Mouse (Mus musculus) mesoderm, embryonic 11.5 days (tissue): ENCODE measurements at regions not wholly inside any gene's neighbourhood (a gene's known extent, or its start where the extent isn't known, plus 50 kb on each side); places are given as distances from the start of the nearest gene placed in this dataset.

ENCODE experiments used
- DNase-seq: peaks from one replicate; pipeline ENCODE4 v3.0.0-alpha.2; 2012; ENCODE audit warnings: low read depth, low spot score

DNA sequence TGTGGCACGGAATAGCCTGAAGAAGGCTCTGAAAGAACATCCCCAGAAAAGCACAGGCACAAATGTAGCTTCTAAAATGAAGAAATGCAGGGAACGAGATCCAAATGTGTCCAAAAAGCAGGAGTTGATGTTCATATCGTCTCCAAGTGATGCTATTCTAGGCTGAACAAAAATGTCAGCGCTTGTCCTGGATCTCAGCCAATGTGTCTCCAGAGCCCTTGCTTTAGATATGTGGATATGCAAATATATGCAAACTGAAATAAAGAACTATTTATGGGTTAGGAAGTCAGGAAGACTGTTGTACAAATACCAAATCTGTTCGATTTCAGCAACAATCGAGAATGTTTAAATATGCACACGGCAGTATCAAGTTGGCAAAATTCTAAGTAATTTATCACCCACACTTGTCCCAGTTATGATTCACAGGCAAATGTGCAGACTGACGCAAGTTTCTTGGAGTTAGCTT lies 320.4 kb downstream of the Synb start:
- no peak for DNase-seq

DNA sequence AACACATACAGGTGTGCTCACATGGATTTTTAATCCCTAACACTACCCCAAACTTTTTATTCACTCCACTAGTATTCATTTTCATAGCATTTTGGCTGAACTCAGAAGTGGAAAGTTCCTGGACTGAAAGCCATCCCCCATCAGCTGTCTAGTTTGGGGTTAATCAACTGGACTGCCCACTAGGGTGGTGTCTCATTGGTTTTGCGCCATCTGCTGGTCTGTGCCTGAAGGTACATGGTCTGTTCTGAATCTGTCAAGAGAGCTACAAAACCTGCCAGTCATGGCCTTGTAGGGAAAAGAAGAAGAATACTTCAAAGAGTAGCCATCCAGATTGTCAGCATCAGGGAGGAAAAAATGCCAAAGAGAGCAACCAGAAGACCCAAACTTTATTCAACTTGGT lies 327.3 kb downstream of the Synb start:
- peak; percentile 66 for DNase-seq

DNA sequence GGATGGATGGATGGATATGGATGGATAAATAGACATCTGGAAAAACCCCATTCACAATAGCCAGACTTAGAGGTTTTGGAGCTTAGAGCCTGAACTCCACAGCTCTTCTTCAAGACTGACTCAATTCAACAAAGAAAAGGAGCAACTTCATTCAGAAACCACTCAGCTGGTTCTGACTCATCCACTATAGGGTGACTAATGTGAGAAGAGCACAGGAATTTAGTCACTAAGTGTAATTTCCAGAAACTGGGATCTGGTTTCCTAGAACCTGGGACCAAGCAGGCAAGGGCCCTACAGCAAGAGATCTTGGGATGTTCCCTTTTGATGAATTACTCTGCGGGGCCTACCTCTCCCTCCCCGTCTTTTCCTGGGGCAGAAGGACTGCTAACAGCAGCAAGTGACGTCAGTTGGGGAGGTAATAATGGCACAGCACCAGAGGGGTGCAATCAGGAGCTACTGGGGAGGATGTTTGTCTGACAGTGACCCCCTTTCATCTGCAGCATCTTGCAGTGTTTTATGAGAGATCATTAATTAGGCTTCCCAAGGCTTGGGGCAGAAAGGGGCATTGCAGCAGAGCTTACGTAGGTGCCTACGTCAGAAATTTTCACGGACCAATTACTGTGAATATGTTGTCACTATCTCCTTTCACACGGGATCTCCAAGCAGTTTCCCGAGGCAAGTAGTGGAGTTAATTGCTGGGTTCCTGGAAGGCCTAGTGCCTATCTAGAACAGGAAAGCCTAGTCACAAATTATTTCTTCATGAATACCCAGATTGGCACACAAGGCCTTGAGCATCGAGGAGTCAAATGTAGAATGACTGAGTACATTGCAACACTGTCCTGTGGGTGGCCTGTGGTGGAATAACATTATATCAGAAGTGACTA lies 339.3 kb downstream of the Synb start:
- DNase-seq, result no peak

- DNase-seq, result no peak
Observed at GRCm38 (mm10) chr14:68945906-68946305, 348.2 kb downstream of the Synb start.

DNA sequence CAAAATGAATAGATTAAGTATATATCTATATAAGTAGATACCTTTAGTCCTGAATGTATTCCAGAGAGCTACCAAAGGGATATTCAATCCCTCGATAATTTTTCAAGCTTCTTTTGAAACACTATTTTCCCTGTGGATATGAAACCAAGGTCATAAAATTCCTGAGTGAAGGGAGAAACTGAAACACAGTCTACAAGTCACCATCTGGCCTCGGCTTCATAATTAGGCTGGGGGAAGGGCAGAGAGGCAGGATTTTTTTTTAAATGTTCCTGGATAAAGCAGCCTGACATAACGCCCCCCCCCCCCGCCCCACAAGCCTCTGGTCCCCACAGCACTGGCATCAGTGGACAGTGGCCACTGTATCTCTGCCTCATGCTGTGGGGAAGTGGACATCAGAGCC lies 348.7 kb downstream of the Synb start:
- no peak for DNase-seq

GRCm38 (mm10) chr14:68941759-68942158 lies 352.3 kb downstream of the Synb start:
- no peak for DNase-seq

DNA sequence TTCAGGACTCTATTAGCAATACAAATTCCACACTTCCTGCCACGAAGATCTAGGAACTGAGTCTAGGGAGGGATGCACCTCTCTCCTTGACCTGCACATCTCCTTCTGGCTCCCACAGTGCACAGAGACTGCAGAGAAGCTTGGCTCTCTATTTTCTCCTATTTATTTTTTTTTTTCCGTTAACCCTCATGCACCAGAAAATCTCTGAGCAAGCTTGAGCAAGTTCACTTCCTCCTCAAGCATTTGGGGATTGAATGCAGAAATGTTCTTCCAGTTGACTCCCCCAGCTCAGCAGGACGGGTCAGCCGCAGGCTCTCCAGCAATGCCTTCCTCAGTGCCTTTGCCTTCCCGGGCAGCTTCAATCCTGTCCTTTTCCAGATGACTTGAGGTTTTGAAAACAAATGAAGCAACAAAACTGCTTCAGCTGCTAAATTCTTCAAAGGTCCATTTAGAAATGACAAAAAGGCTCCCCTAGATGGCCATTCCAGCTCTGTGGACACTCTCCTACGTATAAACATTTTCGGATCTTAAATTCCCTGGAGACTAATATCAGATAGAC lies 352.9 kb downstream of the Synb start:
- DNase-seq, result no peak

DNA sequence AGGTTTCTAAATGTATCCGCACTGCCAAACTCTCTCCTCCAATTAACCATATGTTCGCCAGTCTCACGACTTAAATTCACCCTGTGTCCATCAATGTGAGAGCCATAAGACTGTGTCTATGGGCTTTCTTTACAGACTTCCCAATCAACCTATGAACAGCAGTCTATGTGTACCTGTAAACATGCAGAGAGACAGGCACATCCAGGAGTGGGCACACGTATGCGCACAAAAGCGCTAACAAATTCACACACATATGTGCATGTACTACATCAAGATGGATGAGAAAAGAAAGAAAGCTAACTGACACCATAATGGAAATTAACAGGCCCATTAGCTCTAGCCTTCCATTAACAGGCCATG lies 358.8 kb downstream of the Synb start:
- DNase-seq, result no peak

DNA sequence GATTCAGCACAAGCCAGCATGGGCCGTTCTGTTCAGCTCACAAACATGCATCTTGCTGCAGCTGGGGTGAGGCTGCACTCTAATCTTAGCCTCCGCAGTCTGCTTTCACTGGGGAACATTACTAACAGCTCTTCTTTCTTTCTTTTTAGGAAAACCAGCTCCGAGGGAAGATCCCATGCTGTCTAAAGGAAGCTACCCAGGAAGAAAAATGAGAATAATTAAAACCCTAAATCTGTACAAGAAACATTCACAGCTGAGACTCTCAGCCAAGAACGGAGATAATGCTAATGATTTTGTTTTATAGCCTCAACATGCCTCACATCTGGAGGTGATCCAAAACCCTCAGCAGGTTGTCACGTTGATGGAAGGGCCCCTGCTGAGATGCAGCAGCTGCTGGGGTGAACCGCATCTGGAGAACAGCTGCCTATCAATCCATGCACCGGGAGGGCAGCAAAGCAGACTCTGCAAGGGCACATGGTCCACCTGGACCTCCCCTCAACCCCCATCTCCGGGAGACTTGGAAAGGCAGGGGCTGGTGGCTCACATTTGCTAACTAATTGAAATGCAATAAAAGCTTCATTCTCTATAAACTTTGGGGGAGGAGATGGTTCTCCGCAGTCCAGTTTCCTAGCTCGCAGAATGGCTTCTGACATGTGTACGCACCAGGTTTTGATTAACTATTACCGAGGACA lies 359.3 kb downstream of the Synb start:
- DNase-seq, result peak; percentile 89

- peak; percentile 61 for DNase-seq
Observed at GRCm38 (mm10) chr14:68927814-68928213, 366.3 kb downstream of the Synb start.

DNA sequence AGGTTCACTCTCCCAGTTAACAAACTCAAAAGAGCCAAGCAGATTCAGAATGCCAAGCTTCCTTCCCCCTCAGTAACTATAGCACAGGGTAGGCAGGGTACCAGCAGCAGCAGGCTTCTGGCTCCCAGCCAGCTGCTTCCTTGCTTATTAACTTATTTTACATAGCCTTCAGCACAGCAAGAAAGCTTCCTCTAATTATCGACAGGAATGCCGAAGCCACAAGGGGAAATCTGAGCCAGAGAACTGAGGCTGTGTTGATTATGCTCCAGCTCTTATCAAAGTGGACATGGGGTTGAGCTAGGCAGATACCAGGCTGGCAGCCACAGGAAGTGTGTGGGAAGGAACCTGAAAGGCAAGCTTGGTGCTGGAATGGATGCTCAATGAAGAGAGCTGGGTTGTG lies 371.0 kb downstream of the Synb start:
- DNase-seq, result no peak

- no peak for DNase-seq
Observed at GRCm38 (mm10) chr14:68922035-68922434, 372.1 kb downstream of the Synb start.

DNA sequence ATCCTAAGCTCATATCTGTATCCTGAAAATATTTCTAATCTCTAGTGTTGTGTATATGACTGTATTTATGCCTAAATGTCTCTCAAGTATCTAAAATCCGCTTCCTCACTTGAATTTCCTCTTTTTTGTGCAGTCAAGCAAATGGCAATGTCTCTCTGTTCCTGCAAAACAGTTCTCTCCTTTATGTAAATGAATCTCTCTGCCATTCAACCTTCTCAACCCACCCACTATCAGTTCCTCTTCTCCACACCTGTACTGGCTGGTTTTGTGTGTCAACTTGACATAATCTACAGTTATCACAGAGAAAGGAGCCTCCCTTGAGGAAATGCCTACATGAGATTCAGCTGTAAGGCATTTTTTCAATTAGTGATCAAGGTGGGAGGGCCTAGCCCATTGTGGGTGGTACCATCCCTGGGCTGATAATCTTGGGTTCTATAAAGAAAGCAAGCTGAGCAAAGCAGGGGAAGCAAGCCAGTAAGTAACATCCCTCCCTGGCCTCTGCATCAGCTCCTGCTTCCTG lies 375.5 kb downstream of the Synb start:
- no peak for DNase-seq

DNA sequence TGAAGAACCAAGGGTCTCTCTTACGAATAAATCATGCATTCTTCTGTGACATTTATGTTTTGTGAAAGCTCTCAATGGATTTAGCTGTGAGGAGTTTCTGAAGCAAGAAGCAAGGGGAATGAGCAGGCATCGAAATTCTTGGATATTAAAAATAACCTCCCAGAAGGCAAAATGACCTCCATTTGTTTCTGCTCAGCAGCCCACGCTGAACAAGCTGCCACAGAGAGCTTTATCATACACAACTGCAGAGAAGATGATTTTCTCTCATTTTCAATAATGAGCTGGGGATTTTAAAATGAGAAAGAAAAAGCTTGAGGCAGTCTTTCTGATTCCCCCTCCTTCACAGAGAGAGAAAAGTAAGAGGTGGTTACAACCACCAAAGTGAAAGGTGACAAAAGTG lies 394.2 kb downstream of the Synb start:
- DNase-seq, result no peak

DNA sequence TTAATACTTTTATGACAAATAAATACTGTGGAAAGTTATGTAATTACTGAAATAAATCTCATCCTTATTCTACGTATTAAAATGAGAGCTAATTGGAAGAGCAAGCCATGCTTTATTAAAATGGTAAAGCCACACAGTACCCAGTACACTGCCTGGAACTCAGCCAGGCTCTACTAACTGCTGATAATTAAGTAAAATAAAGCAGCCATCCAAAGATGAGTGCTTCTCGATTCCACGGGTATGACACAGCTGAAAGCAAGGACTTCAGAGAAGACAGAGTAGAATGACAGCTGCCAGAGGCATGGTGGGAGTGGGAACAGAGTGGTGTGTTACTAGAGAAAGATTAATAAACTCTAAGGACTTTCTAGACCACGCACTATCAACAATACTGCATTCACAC lies 416.9 kb downstream of the Synb start:
- DNase-seq, result no peak

DNA sequence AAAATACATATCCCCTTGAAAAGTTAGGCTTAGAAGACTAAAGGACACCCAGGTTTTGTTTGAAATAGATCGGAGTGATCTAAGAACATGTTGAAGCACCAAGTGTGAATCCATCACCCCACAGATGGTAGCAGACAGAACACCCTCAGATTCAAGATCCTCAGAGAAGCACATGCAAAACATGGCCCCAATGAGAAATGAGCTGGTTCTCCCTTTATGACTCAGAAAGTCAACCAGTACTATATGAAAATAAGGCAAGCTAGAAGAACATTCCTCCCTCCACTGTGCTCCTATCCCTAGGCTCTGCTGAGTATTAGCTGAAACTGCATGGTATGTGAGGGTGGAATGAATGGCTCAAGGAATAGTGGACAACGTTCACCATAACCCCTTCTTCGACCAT lies 433.0 kb downstream of the Synb start:
- no peak for DNase-seq

- no peak for DNase-seq
Observed at GRCm38 (mm10) chr14:68857948-68858347, 436.2 kb downstream of the Synb start.

- no peak for DNase-seq
Observed at GRCm38 (mm10) chr14:68848506-68848905, 445.6 kb downstream of the Synb start.

DNA sequence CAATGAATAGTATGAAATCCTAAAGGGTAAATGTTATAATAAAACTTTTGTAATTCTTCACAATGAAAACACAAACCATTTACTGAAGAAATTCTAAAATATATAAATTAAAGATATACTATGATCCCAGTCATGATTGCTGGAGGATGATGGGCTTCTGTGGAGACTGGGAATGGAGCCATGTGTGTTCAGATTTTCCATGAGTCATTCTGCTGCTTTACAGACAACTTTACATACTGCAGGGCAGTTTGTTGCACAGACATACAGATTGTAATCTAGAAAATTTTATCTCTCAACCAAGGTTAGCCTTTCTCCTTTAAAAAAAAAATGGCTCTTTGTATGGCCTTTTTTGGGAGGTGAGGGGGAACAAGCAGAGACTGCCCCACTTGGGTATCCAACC lies 446.5 kb downstream of the Synb start:
- DNase-seq, result no peak

DNA sequence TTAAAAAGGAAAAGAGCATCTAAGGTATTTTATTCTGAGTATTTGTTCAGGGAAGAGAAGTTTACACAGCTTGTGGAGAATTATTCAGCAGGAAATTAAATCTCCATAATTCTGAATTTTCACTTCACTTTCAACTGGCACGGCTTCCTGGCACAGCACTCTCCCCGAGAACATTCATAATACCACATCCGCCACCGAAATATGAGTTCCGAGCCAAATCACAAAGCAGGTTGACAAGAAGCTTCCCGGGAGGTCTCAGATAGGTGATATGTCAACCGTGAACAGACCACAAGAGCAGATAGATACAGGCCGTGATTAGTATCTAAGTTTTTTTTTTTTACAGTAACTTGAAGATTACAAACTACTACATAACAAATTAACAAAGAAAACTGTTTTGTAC lies 473.9 kb downstream of the Synb start:
- DNase-seq, result no peak

DNA sequence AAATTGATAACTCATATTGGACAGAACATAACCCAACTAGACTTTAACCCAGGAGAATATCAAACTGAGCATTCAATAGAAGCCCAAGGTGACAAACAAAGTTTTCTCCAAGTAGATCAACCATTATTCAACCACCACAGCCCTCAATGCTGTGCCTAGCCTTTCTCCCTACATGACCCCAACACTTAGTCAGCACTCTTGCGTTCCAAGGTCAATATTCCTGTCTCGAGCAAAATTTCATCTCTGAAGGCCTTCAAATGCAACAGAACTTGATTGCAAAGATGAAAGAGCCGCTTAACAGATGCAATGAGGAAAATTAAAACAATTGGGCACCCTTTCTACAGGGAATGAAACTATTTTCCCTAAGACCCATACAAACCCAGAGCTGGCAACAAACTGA lies 485.1 kb downstream of the Synb start:
- DNase-seq, result no peak

GRCm38 (mm10) chr14:68807918-68808317 lies 486.2 kb downstream of the Synb start:
- no peak for DNase-seq

DNA sequence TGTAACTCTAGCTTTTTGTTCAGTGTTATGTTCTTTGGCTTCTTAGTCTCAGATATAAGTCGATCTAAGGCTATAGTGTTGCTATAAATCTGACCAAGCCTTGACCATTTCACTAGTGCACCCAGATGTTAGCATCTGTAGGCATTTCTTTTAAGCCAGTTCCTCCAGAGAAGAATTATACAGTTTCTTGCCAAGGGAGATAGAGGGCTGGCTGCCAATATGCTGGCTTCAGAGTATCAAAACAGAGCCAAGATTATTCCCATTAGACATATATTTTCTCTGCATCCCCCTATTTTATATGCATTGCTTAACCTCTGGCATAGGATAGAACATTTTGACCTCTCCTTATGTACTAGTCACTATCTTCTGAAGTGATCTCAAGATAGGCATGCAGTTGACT lies 487.5 kb downstream of the Synb start:
- no peak for DNase-seq
